Mouse (Mus musculus): ENCODE measurements around the gene Capn11. TPM values are rescaled to one million over a fixed set of nuclear protein-coding genes. Genes with fewer than 3 reads are reported as not detected.

The Capn11 gene
- total RNA-seq (2021): under 1 TPM; 0.10 to 0.27 TPM
- long read RNA-seq, experiment 1: 0 reads
- long read RNA-seq, experiment 2, partial matches to known transcripts: 0 of 5 reads
- long read RNA-seq, experiment 2, other reads (novel, unspliced or antisense): 5 of 5 reads

- intact Hi-C loops (cut with DNase I): no loop called here
- no peak for DNase-seq
These were observed at the start of gene Capn11 for GRCm38 (mm10) chr17:45659225-45659624. TSS of gene Capn11 (minus strand) at chr17:45659325.

- intact Hi-C loops (cut with DNase I): no loop called here
- DNase-seq: no peak
These were observed 49.1 kb upstream of the Capn11 start for GRCm38 (mm10) chr17:45708179-45708578.

GRCm38 (mm10) chr17:45707376-45707775 is 48.3 kb upstream of the Capn11 start:
- intact Hi-C loops (cut with DNase I): no loop called here
- no peak for DNase-seq

GRCm38 (mm10) chr17:45706796-45707195 is 47.7 kb upstream of the Capn11 start:
- intact Hi-C loops (cut with DNase I): no loop called here
- DNase-seq: no peak

DNA sequence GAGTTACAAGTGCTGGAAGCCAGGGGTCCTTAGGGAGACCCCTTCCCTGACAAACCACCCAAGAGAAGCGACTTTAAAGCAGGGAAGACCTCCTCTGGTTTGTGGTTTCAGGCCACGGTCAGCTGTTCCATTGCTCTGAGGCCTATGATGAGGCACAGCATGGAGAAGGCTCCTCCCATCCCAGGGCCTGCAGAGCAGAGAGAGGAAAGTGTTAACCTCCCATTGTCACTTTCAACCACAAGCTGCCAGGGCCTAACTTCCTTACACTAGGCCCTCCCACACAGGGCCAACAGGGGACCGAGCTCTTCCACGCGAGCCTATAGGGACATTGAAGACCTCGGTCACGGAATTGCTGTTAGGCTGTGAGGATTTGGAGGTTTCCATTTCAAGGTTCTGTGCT is 44.1 kb upstream of the Capn11 start:
- intact Hi-C loops (cut with DNase I): no loop called here
- DNase-seq: no peak

DNA sequence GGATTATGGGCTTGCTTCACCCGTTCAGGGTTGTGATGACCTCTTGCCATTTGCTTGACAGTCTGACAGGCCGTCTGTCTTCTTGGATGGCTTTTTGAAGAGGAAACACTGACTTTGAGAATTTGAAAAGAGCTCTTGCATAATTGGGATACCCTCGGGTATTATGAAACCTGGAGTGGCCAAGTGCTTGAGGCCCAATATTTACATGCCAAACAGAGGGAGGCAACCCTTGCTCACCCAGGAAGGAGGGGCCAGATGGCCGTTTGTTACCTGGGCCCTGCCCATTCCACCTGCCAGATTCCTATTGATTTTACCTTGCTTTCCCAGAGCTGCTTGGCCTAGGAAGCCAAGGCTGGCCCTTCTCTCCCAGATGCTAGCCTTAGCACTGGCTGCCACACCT is 43.1 kb upstream of the Capn11 start:
- no peak for DNase-seq
- intact Hi-C loops (cut with DNase I): no loop called here

DNA sequence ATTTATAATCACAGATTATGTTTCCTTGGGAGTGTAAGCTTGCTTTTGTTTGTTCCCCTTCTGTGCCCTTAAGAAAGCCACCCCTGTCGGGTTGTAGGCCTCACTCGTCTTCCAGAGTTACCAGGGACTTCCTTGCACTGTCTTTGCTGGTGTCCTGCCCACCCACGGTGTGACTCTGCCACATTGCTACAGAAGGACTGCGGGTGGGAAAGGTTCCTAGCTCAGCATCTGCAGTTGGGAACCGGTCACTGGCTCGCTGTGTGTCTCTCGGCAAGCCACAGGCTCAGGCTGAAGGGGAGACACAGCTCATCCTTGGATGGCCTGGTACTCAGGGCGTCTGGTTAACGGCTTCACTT is 42.1 kb upstream of the Capn11 start:
- intact Hi-C loops (cut with DNase I): no loop called here
- DNase-seq: no peak

DNA sequence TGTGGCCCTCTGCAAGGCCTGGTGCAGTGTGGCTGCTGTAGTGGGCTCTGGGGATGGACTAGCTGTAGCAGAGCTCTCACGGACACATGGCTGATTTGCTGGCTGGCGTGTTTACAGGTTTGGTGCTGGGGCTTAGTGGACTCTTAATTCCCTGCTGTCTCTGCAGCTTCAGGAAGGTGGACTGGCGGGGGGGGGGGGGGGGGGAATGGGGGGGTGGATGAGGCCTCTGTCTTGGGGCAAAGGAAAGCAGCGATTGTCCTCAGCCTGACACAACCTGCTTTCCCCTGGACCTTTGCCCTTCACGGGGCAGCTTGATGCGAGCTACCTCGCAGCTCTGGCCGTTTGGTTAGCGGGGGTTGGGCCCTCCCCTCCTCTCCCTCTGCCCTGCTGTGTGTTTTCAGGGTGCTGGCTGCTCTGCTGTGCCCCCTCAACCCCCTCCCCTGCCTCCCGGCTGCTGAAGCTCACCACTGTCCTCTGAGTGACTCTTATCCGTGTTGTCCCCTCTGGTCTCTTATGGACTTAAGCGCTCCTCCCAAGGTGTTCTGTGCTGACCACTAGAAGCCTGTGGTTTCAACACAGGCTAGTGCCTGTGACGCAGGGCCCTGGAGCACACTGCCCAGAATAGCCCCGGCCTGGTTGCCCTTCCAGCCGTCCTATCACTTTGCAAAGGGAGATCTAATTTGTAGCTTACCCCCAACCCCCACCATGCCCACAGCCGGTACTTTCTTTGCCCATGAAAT is 41.5 kb upstream of the Capn11 start:
- peak; percentile 41 to 53 for DNase-seq
- intact Hi-C loops (cut with DNase I): no loop called here

DNA sequence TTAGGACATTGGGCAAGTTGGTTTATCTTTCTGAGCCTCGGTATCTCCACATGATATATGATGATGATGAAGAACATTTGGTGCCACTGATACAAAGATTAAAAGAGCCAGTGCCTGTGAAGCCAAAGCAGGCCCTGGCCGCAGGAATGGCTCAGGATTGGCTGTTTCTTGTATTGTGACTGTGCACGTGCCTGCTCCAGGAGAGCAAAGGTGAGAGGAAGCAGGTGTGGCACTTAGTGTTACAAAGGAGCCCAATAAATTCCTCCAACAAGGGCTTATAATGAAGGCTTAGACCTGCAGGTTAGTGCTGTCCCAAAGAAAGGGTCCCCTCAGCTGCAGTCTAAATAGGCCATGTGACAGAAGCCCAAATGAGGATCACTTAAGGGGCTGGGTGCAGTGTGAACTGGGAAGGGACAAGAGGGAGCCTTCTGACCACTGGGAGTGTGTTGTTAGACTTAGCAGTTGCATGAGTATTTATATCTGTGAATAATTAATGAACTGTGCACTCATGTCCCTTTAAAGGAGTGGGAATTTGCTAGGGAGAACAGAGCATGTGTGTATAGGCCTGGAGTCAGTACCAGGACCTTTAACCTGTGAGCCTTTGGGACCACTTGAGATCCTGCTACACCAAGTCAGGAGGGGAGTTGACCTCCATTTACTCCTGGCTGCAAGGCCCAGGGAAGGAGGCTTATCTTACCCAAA is 40.1 kb upstream of the Capn11 start:
- intact Hi-C loops (cut with DNase I): no loop called here
- DNase-seq: no peak

DNA sequence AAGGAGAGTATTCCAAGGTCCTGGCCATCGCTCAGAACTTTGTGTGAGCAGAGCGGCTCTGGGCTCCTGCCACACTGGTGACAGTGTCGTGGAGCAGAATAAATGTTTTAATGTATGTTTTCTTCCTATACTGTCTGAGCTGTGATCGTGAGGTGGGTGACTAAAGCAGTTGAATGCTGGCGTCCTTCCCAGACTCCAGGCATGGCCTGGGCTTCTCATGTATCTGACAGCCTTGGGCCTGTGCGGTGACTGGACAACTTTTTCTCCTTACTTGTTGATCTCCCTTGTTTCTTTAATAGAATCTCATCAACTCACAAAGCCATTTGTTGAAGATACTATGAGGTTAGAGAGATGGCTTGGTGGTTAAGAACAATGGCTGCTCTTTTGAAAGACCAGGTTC is 39.2 kb upstream of the Capn11 start:
- intact Hi-C loops (cut with DNase I): no loop called here
- DNase-seq: no peak

- intact Hi-C loops (cut with DNase I): no loop called here
- DNase-seq: no peak
These were observed 37.9 kb upstream of the Capn11 start for GRCm38 (mm10) chr17:45696981-45697380.

DNA sequence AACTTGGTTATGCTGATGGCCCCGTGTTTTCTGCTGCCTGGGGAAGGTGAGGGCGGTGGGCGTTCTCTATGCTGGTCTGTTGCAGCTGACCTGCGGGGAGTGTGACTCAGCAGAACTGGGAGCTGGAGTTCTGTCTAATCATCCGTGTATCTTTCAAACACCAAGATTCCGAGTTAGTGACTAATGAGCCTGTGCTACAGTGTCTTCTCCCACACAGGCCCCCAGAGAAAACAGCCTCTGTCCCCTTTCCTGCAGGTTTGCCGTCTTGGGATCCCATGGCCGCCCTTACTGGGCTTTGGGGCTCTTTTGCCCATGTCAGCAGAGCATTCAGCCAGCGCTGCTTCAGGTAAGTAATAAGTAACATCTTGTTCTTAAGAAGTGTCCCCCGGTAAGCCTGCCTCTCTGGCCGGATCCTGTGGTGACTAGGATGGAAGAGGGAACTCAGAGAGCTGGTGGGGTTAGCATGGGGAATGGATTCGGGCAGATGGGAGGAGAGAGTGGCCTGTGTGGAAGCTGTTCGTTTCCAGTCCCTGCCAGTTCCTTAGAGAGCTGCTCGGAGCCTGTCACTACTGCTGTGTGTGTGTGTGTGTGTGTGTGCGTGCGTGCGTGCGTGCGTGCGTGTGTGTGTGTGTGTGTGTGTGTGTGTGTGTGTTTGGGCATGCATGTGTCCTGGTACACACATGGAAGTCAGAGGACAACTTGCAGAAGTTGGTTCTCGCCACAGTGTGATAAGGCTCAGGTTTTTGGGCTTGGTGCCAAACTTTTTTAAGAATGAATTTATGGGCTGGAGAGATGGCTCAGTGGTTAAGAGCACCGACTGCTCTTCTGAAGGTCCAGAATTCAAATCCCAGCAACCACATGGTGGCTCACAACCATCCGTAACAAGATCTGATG is 36.3 kb upstream of the Capn11 start:
- intact Hi-C loops (cut with DNase I): no loop called here
- DNase-seq: no peak

GRCm38 (mm10) chr17:45693812-45694565 is 34.9 kb upstream of the Capn11 start:
- intact Hi-C loops (cut with DNase I): no loop called here
- DNase-seq: no peak

DNA sequence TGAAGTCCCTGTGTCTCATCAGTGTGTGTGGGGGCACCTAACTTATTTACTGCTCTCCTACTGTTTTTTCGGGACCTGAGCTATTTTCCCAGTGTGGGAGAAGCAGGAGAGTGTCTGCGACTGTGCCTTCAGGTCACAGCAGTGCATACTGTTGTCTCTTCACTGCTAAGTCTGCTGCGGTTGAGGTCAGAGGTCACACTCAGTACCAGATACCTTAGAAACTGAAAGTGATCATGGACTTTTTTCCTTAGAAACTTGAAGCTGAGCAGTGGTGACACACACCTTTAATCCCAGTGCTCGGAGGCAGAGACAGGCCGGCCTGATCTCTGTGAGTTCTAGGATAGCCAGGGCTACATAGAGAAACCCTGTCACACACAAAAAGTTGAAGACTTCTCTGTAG is 33.0 kb upstream of the Capn11 start:
- no peak for DNase-seq
- intact Hi-C loops (cut with DNase I): no loop called here

DNA sequence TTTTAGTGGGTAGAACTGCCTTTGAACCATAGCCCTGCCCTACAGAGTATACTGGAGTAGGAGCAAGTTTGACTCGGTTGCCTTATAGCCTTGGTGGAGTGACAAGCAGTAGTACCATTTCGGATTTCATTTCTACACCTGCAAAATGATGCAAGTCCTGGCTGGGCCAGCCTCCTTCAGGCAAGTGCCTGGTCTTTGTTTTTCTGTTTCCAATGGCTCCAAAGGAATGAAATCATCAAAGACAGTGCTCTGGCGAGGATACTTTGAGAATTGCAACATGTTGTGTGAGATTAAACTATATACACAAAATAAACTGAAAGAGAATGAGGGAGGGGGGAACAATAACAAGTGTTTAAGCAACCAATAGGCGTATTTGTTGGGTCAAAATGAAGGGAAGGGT is 30.9 kb upstream of the Capn11 start:
- intact Hi-C loops (cut with DNase I): no loop called here
- no peak for DNase-seq

DNA sequence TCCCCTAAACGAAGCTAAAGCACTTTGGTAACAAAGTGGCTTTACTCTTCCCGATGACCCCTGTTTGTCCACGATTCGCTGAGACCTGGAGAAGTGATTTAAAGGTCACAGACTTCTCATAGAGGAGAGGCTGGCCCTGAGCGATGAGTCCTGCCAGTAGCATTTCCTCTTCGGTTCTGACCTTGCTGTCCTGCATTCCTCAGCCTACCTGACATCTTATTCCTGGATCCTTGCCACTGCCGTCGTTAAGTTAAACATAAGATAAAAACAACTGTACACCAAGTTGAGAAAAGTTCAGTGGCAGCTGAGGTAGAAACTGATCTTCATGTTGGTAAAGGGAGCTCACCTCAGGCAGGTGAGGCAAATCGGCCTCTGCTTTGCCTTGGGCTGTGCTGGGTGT is 30.0 kb upstream of the Capn11 start:
- intact Hi-C loops (cut with DNase I): no loop called here

DNA sequence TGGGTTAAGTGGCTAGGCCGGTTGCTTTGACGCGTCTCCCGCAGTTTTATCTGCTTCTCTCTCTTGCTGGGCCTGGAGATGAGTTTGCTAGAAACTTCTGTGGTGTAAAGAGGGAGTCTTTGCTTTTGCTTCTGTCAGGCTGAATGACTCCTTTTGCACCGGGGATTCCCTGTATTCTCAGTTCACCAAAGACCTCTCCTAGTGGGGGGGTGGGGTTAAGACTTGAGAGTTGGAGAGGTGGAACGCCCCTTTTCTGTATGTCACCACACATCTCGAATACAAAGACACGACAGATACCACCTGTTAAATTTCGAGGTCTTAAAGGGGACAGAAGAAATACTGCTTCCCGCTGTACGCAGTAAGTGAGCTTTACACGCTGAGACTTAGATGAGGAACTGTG is 27.6 kb upstream of the Capn11 start, which contains the start of gene Tmem63b:
Tmem63b (minus strand) TSS at position 190 of the 400 bp plus-strand sequence.
- intact Hi-C loops (cut with DNase I): no loop called here
- no peak for DNase-seq

More for the DNA sequence above, 30.0 kb upstream of the Capn11 start:
- DNase-seq: no peak

DNA sequence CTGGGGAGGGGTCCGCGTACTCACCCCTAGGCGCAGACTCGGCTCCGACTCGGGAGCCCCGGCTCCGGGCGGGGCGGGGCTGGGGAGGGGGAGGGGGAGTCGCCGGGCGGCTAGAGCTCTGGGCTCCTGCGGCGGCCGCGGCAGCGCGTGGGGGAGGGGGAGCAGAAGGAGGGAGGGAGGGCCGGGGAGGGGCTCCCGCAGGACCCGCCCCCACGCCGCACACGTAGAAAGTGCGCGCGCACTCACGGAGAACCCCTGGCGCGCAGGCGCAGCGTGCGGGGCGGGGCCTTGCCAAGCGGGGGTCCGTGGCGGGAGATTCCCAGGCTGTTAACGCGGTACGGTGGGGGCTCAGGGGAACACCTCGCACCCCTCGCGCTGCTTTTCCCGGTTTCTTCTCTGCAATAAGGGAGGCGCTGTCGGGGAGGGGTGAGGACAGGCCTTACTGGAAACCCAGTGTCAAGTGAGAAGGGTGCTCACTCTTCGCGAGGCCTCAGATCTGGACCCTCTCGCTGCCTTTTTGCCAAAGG is 27.0 kb upstream of the Capn11 start, which contains the start of gene Mrpl14:
Mrpl14 (plus strand) TSS at position 230 of the 527 bp plus-strand sequence.
- intact Hi-C loops (cut with DNase I): no loop called here
- DNase-seq: peak; percentile 89

DNA sequence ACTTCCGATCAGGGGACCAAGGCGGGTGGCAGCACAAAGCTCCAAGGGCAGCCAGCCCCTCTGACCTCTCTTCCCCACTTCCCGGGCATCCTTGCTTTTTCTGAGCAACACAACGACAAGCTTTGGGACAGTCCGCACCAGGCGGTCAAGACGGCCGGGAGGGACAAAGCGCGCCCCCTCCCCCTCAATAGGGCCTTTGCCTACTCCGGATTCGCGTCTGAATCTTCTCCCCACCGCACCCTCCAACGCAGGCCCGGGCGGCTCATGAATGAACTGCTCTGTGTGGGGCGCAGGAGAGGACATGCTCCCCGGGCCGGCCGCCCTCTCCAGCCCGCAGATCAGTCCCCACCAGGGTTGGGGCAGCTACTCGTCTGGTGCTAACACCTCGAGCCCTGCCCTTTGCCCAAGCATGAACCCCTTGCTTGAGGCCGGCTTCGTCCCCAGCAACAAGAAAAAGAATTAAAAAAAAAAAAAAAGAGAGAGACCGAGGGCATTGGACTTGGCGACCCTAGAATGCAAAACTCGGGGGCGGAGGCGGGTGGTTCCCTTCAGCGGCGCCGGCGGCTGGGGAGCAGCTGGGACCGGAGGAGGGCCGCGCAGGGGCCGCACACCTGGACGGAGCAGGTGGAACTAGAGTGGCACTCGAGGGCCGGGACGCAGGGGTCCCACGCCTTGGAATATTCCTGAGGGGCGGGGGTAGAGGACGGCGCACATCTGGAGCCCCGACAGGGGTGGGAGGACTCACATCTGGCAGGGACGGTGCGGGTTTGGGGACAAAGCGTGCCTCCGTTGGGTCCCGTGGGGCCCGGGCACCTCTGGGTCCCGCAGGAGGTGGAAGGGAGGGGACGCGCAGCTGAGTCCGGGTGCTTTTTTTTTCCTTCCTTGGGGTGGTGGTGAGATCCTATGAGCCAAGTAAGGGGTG is 26.3 kb upstream of the Capn11 start:
- peak in 1 of 2 experiments; percentile 40 for DNase-seq
- intact Hi-C loops (cut with DNase I): no loop called here

Data from gastrocnemius, postnatal 36 days (tissue).